24 mouse cellular contexts compared by ENCODE assay signal in genomic region chr12:25176565-25176964, GRCm38 (mm10).
"Had no signal": no experiment of that assay in that cellular context is flagged by ENCODE, and none has a peak within 500 bp of the region (broad histone marks: within the 10 kb centered on the region; RNA-seq: fewer than 3 reads in every experiment).

No protein-coding gene starts in this region.

- H3K4me1 ChIP-seq: heart, embryonic 13.5 days; hindbrain, embryonic 15.5 days had no signal

- ATAC-seq: forebrain, postnatal 0 days; hindbrain, postnatal 0 days; intestine, embryonic 16.5 days had no signal

- H3K27me3 ChIP-seq: heart, embryonic 13.5 days; heart, embryonic 15.5 days; hindbrain, embryonic 13.5 days; hindbrain, embryonic 15.5 days; kidney, embryonic 15.5 days; limb, embryonic 13.5 days; limb, embryonic 15.5 days had no signal

- H3K9ac ChIP-seq: forebrain, postnatal 0 days; heart, embryonic 13.5 days; heart, embryonic 15.5 days; hindbrain, embryonic 13.5 days; hindbrain, embryonic 15.5 days; kidney, embryonic 15.5 days; limb, embryonic 13.5 days; limb, embryonic 15.5 days had no signal

- H3K4me2 ChIP-seq: heart, embryonic 11.5 days; heart, embryonic 13.5 days; heart, embryonic 15.5 days; hindbrain, embryonic 13.5 days; hindbrain, embryonic 15.5 days; kidney, embryonic 15.5 days; limb, embryonic 13.5 days; limb, embryonic 15.5 days had no signal

- H3K36me3 ChIP-seq: heart, embryonic 13.5 days; heart, embryonic 15.5 days; hindbrain, embryonic 13.5 days; hindbrain, embryonic 15.5 days; kidney, embryonic 15.5 days; limb, embryonic 13.5 days; limb, embryonic 15.5 days had no signal

- H3K9me3 ChIP-seq: heart, embryonic 15.5 days; hindbrain, embryonic 13.5 days; hindbrain, embryonic 15.5 days; kidney, embryonic 15.5 days; limb, embryonic 15.5 days had no signal

- H3K27ac ChIP-seq: heart, adult 2 months; heart, embryonic 13.5 days; heart, embryonic 15.5 days; hindbrain, embryonic 13.5 days; hindbrain, embryonic 15.5 days; hindbrain, postnatal 0 days; kidney, embryonic 15.5 days; kidney, postnatal 0 days; limb, embryonic 13.5 days; limb, embryonic 15.5 days had no signal

- H3K4me3 ChIP-seq: heart, adult 2 months; heart, embryonic 13.5 days; heart, embryonic 15.5 days; hindbrain, embryonic 13.5 days; hindbrain, embryonic 15.5 days; kidney, embryonic 15.5 days; limb, embryonic 13.5 days; limb, embryonic 15.5 days had no signal

- DNase-seq: forebrain, postnatal 0 days; gastrocnemius, postnatal 14 days; gastrocnemius, postnatal 36 days; heart, adult 11 months; heart, adult 2 months; heart, postnatal 14 days; heart, postnatal 36 days; kidney, adult 11 months; kidney, postnatal 14 days; kidney, postnatal 36 days; layer of hippocampus, adult 9-11 months; layer of hippocampus, postnatal 36 days; left cerebral cortex, postnatal 4 days had no signal
